Mouse (Mus musculus): ENCODE measurements around the gene Smarce1. TPM values are rescaled to one million over a fixed set of nuclear protein-coding genes. Genes with fewer than 3 reads are reported as not detected.

Gene Smarce1
- total and polyA plus RNA-seq, 3 experiments = 243 to 277 TPM; not detected in 1

DNA sequence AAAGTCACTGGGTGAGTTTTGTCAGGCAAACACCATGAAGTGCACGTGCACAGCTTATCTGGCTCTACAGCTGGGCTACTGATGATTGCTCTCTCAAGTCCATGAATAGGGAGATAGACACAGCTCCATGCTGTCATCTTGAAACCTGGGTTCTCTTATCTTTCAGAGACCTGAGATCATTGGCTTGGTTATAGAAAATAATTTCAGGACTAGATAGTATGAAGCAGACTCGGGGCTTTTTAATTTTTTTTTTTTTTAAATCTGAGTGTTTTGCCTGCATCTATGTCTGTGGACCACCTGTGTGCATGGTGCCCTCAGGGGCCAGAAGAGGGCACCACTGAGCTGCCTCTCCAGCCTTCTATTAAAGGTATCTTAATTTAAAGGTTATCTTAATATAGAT is 23.9 kb downstream of the Smarce1 start (continued):
- TF ChIP-seq USF1 (IDR thresholded peaks at IDR 0.05; ENCODE audit: low read depth, low read length) (peak; percentile 65), TBP (IDR thresholded peaks at IDR 0.05; ENCODE audit: low read depth, low read length) (no peak), UBTF (IDR thresholded peaks at IDR 0.05; ENCODE audit: borderline replicate concordance, insufficient read depth, low read depth, low read length) (no peak), E2F4 (IDR thresholded peaks at IDR 0.05; ENCODE audit: borderline replicate concordance, low read depth, low read length) (no peak), ETS1 (IDR thresholded peaks at IDR 0.05; ENCODE audit: low read depth, low read length) (peak; percentile 100), CHD2 (IDR thresholded peaks at IDR 0.05; ENCODE audit: low read length) (no peak), GATA1 (IDR thresholded peaks at IDR 0.05; ENCODE audit: low read depth, low read length) (peak; percentile 94), MAX (IDR thresholded peaks at IDR 0.05; ENCODE audit: low read length) (peak; percentile 90), MYB (IDR thresholded peaks at IDR 0.05; ENCODE audit: low read depth, low read length) (no peak)

GRCm38 (mm10) chr11:99189154-99189582 is 41.6 kb downstream of the Smarce1 start:
- TF ChIP-seq ZMIZ1 (IDR thresholded peaks at IDR 0.05; ENCODE audit: low read depth, low read length) = no peak
- TF ChIP-seq TCF12 (IDR thresholded peaks at IDR 0.05; ENCODE audit: low read depth, low read length) = no peak
- peak; percentile 65 for TF ChIP-seq ZC3H11A (IDR thresholded peaks at IDR 0.05; ENCODE audit: low read depth, low read length)
- peak; percentile 81 for TF ChIP-seq RAD21 (IDR thresholded peaks at IDR 0.05; ENCODE audit: low read depth, low read length)
- peak; percentile 52 for TF ChIP-seq SMC3 (IDR thresholded peaks at IDR 0.05; ENCODE audit: low read depth, low read length)
- TF ChIP-seq CTCF (IDR thresholded peaks at IDR 0.05 in 2 of 3, conservative IDR thresholded peaks at IDR 0.05 in 1 of 3; ENCODE audit: control insufficient read depth in 1 of 3, insufficient read depth in 1 of 3, low read depth in 2 of 3, low read length in 3 of 3, poor library complexity in 1 of 3, severe bottlenecking in 1 of 3) = peak; percentile 89 to 97 (median 92)
- Histone ChIP-seq H3K27ac (ENCODE audit: control insufficient read depth, low read depth, low read length) (no peak overlapping the region), H3K9ac (ENCODE audit: control insufficient read depth, low read depth, low read length, poor library complexity, severe bottlenecking) (no peak overlapping the region), H3K4me3 (ENCODE audit: control insufficient read depth in 1 of 2, insufficient read depth in 1 of 2, low read depth in 2 of 2, low read length in 2 of 2) (no peak overlapping the region), H3K79me2 (ENCODE audit: control insufficient read depth, insufficient read depth, low read length, poor library complexity) (no peaks in the 10 kb centered on the region), H3K27me3 (ENCODE audit: control insufficient read depth in 1 of 2, insufficient read depth in 2 of 2, low read length in 2 of 2) (no peaks in the 10 kb centered on the region; a peak in 1 of 4 replicates), H3K36me3 (ENCODE audit: control insufficient read depth in 1 of 2, insufficient read depth in 2 of 2, low read length in 2 of 2) (no peaks in the 10 kb centered on the region), H3K4me1 (ENCODE audit: control insufficient read depth in 1 of 2, insufficient read depth in 2 of 2, low read length in 2 of 2) (no peaks in the 10 kb centered on the region), H3K9me3 (replicated peaks; ENCODE audit: insufficient read depth, low read length) (no peaks in the 10 kb centered on the region)
- DNase-seq (ENCODE audit: low read depth, low spot score) = peak; percentile 78

GRCm38 (mm10) chr11:99187348-99187747 is 43.5 kb downstream of the Smarce1 start:
- Histone ChIP-seq H3K79me2 (ENCODE audit: control insufficient read depth, insufficient read depth, low read length, poor library complexity) (no peaks in the 10 kb centered on the region), H3K9me3 (replicated peaks; ENCODE audit: insufficient read depth, low read length) (no peaks in the 10 kb centered on the region), H3K9ac (ENCODE audit: control insufficient read depth, low read depth, low read length, poor library complexity, severe bottlenecking) (no peak overlapping the region), H3K27ac (ENCODE audit: control insufficient read depth, low read depth, low read length) (no peak overlapping the region), H3K4me1 (ENCODE audit: control insufficient read depth in 1 of 2, insufficient read depth in 2 of 2, low read length in 2 of 2) (no peaks in the 10 kb centered on the region), H3K36me3 (ENCODE audit: control insufficient read depth in 1 of 2, insufficient read depth in 2 of 2, low read length in 2 of 2) (no peaks in the 10 kb centered on the region), H3K27me3 (ENCODE audit: control insufficient read depth in 1 of 2, insufficient read depth in 2 of 2, low read length in 2 of 2) (peaks cover 3 to 4% of the 10 kb centered on the region in 2 experiments; a peak in 2 of 4 replicates), H3K4me3 (ENCODE audit: control insufficient read depth in 1 of 2, insufficient read depth in 1 of 2, low read depth in 2 of 2, low read length in 2 of 2) (no peak overlapping the region)
- DNase-seq (ENCODE audit: low read depth, low spot score) = no peak
- no peak for TF ChIP-seq UBTF (IDR thresholded peaks at IDR 0.05; ENCODE audit: borderline replicate concordance, insufficient read depth, low read depth, low read length)
- no peak for TF ChIP-seq CTCF (IDR thresholded peaks at IDR 0.05 in 2 of 3, conservative IDR thresholded peaks at IDR 0.05 in 1 of 3; ENCODE audit: control insufficient read depth in 1 of 3, insufficient read depth in 1 of 3, low read depth in 2 of 3, low read length in 3 of 3, poor library complexity in 1 of 3, severe bottlenecking in 1 of 3)
- no peak for TF ChIP-seq ZMIZ1 (IDR thresholded peaks at IDR 0.05; ENCODE audit: low read depth, low read length)
- TF ChIP-seq KAT2A (conservative IDR thresholded peaks at IDR 0.05; ENCODE audit: low read depth, low read length) = no peak
- no peak for TF ChIP-seq ZKSCAN1 (IDR thresholded peaks at IDR 0.05; ENCODE audit: low read depth, low read length)
- no peak for TF ChIP-seq ZNF384 (IDR thresholded peaks at IDR 0.05; ENCODE audit: low read depth, low read length)
- TF ChIP-seq BHLHE40 (IDR thresholded peaks at IDR 0.05; ENCODE audit: borderline replicate concordance, low read depth, low read length) = no peak
- TF ChIP-seq MAZ (IDR thresholded peaks at IDR 0.05; ENCODE audit: low read depth, low read length) = no peak
- no peak for TF ChIP-seq EP300 (IDR thresholded peaks at IDR 0.05; ENCODE audit: low read depth in 1 of 2, low read length in 2 of 2)
- no peak for TF ChIP-seq GABPA (IDR thresholded peaks at IDR 0.05; ENCODE audit: low read depth, low read length)
- no peak for TF ChIP-seq ZC3H11A (IDR thresholded peaks at IDR 0.05; ENCODE audit: low read depth, low read length)
- TF ChIP-seq NELFE (IDR thresholded peaks at IDR 0.05; ENCODE audit: low read depth, low read length) = no peak
- TF ChIP-seq TAL1 (IDR thresholded peaks at IDR 0.05; ENCODE audit: low read length) = no peak
- no peak for TF ChIP-seq E2F4 (IDR thresholded peaks at IDR 0.05; ENCODE audit: borderline replicate concordance, low read depth, low read length)
- TF ChIP-seq RAD21 (IDR thresholded peaks at IDR 0.05; ENCODE audit: low read depth, low read length) = no peak
- no peak for TF ChIP-seq SIN3A (IDR thresholded peaks at IDR 0.05; ENCODE audit: low read length)
- no peak for TF ChIP-seq RCOR1 (IDR thresholded peaks at IDR 0.05; ENCODE audit: low read depth, low read length)
- TF ChIP-seq POLR2AphosphoS2 (IDR thresholded peaks at IDR 0.05; ENCODE audit: low read length) = no peak
- no peak for TF ChIP-seq USF2 (IDR thresholded peaks at IDR 0.05; ENCODE audit: borderline replicate concordance in 1 of 2, insufficient read depth in 1 of 2, low read depth in 1 of 2, low read length in 2 of 2)

Data from MEL (cell line).